In the genomic region with DNA sequence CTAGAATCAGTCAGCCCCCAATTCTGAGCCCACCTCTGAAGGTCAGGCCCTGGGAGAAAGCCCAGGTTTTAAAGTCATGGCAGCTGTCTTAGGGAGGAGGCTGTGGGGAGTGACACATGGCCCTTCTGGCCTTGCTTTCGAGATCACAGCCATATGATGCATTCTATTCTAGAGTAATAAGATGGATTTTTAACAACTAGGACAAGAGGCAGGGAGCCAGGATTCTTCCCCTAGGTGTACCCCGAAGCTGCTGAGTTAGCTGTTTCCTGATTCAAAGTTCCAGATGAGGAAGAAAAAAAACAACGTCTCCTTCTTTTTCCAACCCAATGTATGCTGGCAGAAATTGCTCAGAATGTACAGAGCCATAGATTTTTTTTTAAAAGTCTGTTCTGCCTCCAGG, we compare ENCODE assay signal across 27 mouse cellular contexts.
"Had no signal": no experiment of that assay in that cellular context is flagged by ENCODE, and none has a peak within 500 bp of the region (broad histone marks: within the 10 kb centered on the region; RNA-seq: fewer than 3 reads in every experiment).

No protein-coding gene starts in this region.

- H3K36me3 ChIP-seq: heart, embryonic 13.5 days; heart, embryonic 15.5 days; hindbrain, embryonic 13.5 days; hindbrain, embryonic 15.5 days; kidney, embryonic 15.5 days; limb, embryonic 12.5 days; liver, embryonic 12.5 days had no signal

- ATAC-seq: hindbrain, postnatal 0 days; intestine, embryonic 16.5 days; liver, embryonic 12.5 days had no signal

- H3K9me3 ChIP-seq: heart, embryonic 13.5 days; heart, embryonic 15.5 days; hindbrain, embryonic 13.5 days; hindbrain, embryonic 15.5 days; kidney, embryonic 15.5 days; limb, embryonic 12.5 days; liver, embryonic 12.5 days had no signal

- H3K4me2 ChIP-seq: heart, embryonic 11.5 days; heart, embryonic 13.5 days; heart, embryonic 15.5 days; hindbrain, embryonic 13.5 days; hindbrain, embryonic 15.5 days; kidney, embryonic 15.5 days; limb, embryonic 12.5 days; liver, embryonic 12.5 days had no signal

- H3K27me3 ChIP-seq: heart, embryonic 15.5 days; hindbrain, embryonic 15.5 days; kidney, embryonic 15.5 days; limb, embryonic 12.5 days had no signal

- H3K27ac ChIP-seq: heart, adult 2 months; heart, embryonic 13.5 days; heart, embryonic 15.5 days; hindbrain, embryonic 13.5 days; hindbrain, embryonic 15.5 days; hindbrain, postnatal 0 days; kidney, embryonic 15.5 days; kidney, postnatal 0 days; layer of hippocampus, adult 2 months; limb, embryonic 12.5 days; liver, embryonic 12.5 days; liver, embryonic 14.5 days had no signal

- DNase-seq: gastrocnemius, postnatal 14 days; gastrocnemius, postnatal 36 days; heart, adult 11 months; heart, adult 2 months; heart, postnatal 14 days; heart, postnatal 36 days; kidney, adult 11 months; kidney, adult 2 months; kidney, adult 9 months; kidney, postnatal 14 days; kidney, postnatal 4 days; layer of hippocampus, adult 9-11 months; layer of hippocampus, postnatal 36 days; left cerebral cortex, postnatal 4 days had no signal

- H3K9ac ChIP-seq: heart, embryonic 13.5 days; heart, embryonic 15.5 days; hindbrain, embryonic 13.5 days; hindbrain, embryonic 15.5 days; kidney, embryonic 15.5 days; limb, embryonic 12.5 days; liver, embryonic 12.5 days; liver, embryonic 14.5 days had no signal

- H3K4me3 ChIP-seq: heart, adult 2 months; heart, embryonic 13.5 days; heart, embryonic 15.5 days; hindbrain, embryonic 13.5 days; hindbrain, embryonic 15.5 days; kidney, embryonic 15.5 days; layer of hippocampus, adult 2 months; limb, embryonic 12.5 days; liver, embryonic 12.5 days had no signal

- H3K4me1 ChIP-seq: hindbrain, embryonic 13.5 days; hindbrain, embryonic 15.5 days; liver, embryonic 12.5 days had no signal
